Mouse (Mus musculus): ENCODE measurements around the gene Cd40. TPM values are rescaled to one million over a fixed set of nuclear protein-coding genes. Genes with fewer than 3 reads are reported as not detected.
A peak's percentile ranks its signal among the peaks of the same experiment; 100 is the strongest.

Cd40 gene
- total and polyA plus RNA-seq, 3 experiments, result 2.0 to 4.6 (median 2.2) TPM

DNA sequence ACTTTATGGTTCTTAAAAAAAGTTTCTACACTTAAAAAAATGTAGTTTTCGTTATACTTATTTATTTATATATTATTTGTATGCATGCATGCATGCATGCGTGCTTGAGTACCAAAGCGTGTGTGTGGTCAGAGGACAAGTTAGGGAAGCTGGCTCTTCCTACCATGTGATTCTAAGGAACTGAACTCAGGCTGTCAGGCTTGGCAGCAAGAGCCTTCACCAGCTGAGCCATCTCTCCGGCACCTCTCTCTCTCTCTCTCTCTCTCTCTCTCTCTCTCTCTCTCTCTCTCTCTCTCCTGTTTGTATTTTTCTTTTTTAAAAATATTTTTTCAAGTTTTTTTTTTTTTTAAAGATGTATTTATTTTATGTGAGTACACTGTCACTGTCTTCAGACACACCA is 4.5 kb downstream of the Cd40 start:
- Histone ChIP-seq H3K27ac (no peak overlapping the region), H3K79me2 (replicated peaks; ENCODE audit: control insufficient read depth, insufficient read depth, low read length) (no peaks in the 10 kb centered on the region), H3K27me3 (ENCODE audit: control insufficient read depth, insufficient read depth, low read length) (no peaks in the 10 kb centered on the region), H3K4me1 (ENCODE audit: control insufficient read depth, insufficient read depth, low read length) (peaks cover 4% of the 10 kb centered on the region), H3K9ac (ENCODE audit: low read depth, low read length) (no peak overlapping the region), H3K4me3 (no peak overlapping the region), H3K36me3 (ENCODE audit: control insufficient read depth, insufficient read depth, low read length) (no peaks in the 10 kb centered on the region)
- DNase-seq, result no peak
- 89% methylated on average over 4 of the region's 4 CpGs for WGBS
- no peak for TF ChIP-seq CTCF (IDR thresholded peaks at IDR 0.05)
- TF ChIP-seq POLR2A (IDR thresholded peaks at IDR 0.05; ENCODE audit: insufficient read depth, low read depth, low read length), result no peak
- no peak for TF ChIP-seq EP300 (IDR thresholded peaks at IDR 0.05; ENCODE audit: insufficient read depth, low read depth, low read length)
- intact Hi-C loops (cut with DNase I), result no loop called here

DNA sequence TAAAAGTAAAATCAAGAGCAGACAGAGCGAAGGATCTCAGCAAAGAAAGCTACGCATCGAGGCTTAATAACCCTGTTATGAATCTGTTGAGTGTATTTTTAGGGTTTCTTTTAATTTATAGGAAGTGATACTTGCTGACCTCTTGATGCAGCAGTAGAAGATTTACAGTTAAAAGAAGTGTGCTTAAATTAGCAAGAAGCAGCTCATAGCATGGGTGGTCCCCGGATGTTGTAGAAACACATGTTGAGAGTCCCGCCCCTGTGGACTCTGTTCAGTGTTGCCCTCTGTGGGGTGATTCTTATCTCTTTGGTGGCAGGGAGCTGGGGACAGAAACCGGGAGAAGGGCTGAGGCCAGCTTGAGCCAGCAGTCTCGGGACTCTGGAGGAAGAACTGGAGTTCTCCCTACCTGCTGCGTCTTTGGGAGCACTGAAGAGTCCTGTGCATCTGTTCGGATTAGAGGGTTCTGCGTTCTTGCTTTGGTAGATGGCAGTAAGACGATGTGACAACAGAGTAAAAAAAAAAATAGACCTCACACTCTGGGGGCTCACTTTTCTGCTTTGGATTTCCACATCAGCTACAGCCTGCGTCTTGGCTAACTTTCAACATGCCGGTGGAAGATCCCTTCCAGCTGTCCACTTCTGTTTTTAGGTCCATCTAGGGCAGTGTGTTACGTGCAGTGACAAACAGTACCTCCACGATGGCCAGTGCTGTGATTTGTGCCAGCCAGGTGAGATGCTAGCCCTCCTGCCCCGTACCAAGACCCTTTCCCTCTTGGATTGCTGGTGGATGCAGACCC is 6.4 kb downstream of the Cd40 start:
- Histone ChIP-seq H3K79me2 (replicated peaks; ENCODE audit: control insufficient read depth, insufficient read depth, low read length) (no peaks in the 10 kb centered on the region), H3K9ac (ENCODE audit: low read depth, low read length) (no peak overlapping the region), H3K36me3 (ENCODE audit: control insufficient read depth, insufficient read depth, low read length) (no peaks in the 10 kb centered on the region), H3K4me1 (ENCODE audit: control insufficient read depth, insufficient read depth, low read length) (0 out of 2 replicates have a peak, but pooled peaks cover 1% of the 10 kb centered on the region), H3K4me3 (no peak overlapping the region), H3K27me3 (ENCODE audit: control insufficient read depth, insufficient read depth, low read length) (no peaks in the 10 kb centered on the region), H3K27ac (no peak overlapping the region)
- TF ChIP-seq CTCF (IDR thresholded peaks at IDR 0.05) (no peak), EP300 (IDR thresholded peaks at IDR 0.05; ENCODE audit: insufficient read depth, low read depth, low read length) (no peak)
- 62% methylated on average over 16 of the region's 16 CpGs for WGBS
- peak in 1 of 2 experiments; percentile 24 for DNase-seq
- intact Hi-C loops (cut with DNase I), result no loop called here

DNA sequence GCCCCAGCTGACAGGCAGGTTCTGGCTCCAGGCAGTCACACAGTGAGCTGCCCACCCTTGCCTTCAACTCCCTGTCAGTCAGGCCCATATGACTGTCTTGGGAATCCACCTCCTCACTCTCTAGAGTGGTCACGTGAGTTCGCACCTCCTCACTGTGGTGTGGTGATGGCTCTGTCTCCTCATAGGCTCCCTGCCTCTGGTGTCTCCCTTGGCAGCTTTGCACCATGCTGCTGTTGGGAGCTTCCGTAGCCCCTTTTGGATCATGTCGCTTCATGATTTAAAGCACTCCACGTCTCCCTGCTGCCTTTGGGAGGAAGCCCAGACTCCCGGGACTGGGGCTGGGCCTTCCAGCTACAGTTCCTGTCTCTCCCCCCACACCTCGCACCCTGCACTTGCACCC is 9.1 kb downstream of the Cd40 start:
- no peaks in the 10 kb centered on the region for H3K36me3 ChIP-seq (ENCODE audit: control insufficient read depth, insufficient read depth, low read length)
- no peak overlapping the region for H3K27ac ChIP-seq
- intact Hi-C loops (cut with DNase I), result no loop called here
- peaks cover 4% of the 10 kb centered on the region for H3K27me3 ChIP-seq (ENCODE audit: control insufficient read depth, insufficient read depth, low read length)
- TF ChIP-seq CTCF (IDR thresholded peaks at IDR 0.05), result no peak
- TF ChIP-seq EP300 (IDR thresholded peaks at IDR 0.05; ENCODE audit: insufficient read depth, low read depth, low read length), result no peak
- TF ChIP-seq POLR2A (IDR thresholded peaks at IDR 0.05; ENCODE audit: insufficient read depth, low read depth, low read length), result no peak
- DNase-seq, result no peak
- no peaks in the 10 kb centered on the region for H3K4me1 ChIP-seq (ENCODE audit: control insufficient read depth, insufficient read depth, low read length)
- no peak overlapping the region for H3K9ac ChIP-seq (ENCODE audit: low read depth, low read length)
- H3K79me2 ChIP-seq (replicated peaks; ENCODE audit: control insufficient read depth, insufficient read depth, low read length), result no peaks in the 10 kb centered on the region
- 61% methylated on average over 7 of the region's 7 CpGs for WGBS
- H3K4me3 ChIP-seq, result no peak overlapping the region

DNA sequence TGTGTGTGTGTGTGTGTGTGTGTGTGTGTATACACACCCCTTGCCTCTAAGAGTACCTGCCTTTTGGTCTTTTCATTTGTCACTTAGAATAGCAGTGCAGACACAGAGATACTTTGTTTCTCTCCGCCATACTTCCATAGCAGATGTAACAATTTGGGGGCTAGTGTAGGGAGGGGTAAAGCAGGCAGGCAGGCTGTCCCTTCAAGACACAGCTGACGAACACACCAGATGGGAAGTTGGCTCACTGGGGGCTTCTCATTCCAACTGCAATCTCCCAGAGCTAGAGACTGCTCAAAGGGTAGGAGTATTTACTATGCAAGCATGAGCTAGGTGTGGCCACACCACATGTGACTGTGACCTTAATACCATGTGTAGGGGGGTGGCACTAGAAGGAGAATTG is 13.4 kb downstream of the Cd40 start:
- H3K36me3 ChIP-seq (ENCODE audit: control insufficient read depth, insufficient read depth, low read length), result no peaks in the 10 kb centered on the region
- intact Hi-C loops (cut with DNase I), result loop anchor here (2.0 kb wide), 1 partner anchor 106 kb away; no protein-coding TSS in a partner anchor
- WGBS, result 79% methylated on average over 2 of the region's 2 CpGs
- DNase-seq, result no peak
- no peaks in the 10 kb centered on the region for H3K79me2 ChIP-seq (replicated peaks; ENCODE audit: control insufficient read depth, insufficient read depth, low read length)
- H3K27ac ChIP-seq, result no peak overlapping the region
- H3K4me3 ChIP-seq, result no peak overlapping the region
- H3K9ac ChIP-seq (ENCODE audit: low read depth, low read length), result no peak overlapping the region
- no peaks in the 10 kb centered on the region for H3K4me1 ChIP-seq (ENCODE audit: control insufficient read depth, insufficient read depth, low read length)
- peaks cover 4% of the 10 kb centered on the region for H3K27me3 ChIP-seq (ENCODE audit: control insufficient read depth, insufficient read depth, low read length)
- no peak for TF ChIP-seq EP300 (IDR thresholded peaks at IDR 0.05; ENCODE audit: insufficient read depth, low read depth, low read length)
- TF ChIP-seq POLR2A (IDR thresholded peaks at IDR 0.05; ENCODE audit: insufficient read depth, low read depth, low read length), result no peak
- TF ChIP-seq CTCF (IDR thresholded peaks at IDR 0.05), result no peak

DNA sequence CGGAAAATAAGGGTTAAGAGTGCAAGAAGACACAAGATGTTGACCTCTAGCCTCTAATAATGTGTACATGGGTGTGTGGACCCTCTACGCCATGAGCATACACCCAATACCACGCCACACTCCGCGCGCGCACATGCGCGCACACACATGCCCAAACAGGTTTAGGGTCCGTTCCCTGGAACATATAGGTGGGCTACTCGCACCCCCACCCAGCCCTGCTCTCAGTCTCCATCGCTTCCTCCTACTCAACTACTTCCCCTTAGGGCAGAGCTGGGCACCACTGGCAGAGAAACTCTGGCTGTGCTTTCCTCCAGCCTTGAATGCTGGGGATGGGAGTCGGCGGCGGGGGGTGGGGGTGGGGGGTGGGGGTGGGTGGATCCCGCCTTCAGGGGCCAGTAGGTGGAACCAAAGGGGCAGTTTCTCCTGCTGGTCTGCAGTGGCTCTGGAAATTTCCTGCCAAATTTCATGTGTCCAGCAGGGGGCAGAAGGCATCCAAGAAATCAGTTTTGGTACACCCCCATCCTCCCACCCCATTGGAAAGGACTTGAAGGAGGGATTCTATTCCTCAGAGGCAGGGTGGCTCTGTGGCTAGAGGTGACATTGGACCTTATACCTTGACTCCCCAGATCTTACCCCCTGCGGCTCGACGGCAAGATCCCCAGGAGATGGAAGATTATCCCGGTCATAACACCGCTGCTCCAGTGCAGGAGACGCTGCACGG is 14.8 kb downstream of the Cd40 start:
- 26% methylated on average over 23 of the region's 23 CpGs for WGBS
- Histone ChIP-seq H3K4me3 (no peak overlapping the region), H3K79me2 (replicated peaks; ENCODE audit: control insufficient read depth, insufficient read depth, low read length) (no peaks in the 10 kb centered on the region), H3K27ac (no peak overlapping the region), H3K4me1 (ENCODE audit: control insufficient read depth, insufficient read depth, low read length) (no peaks in the 10 kb centered on the region; the same call in 1 of the 2 replicates), H3K36me3 (ENCODE audit: control insufficient read depth, insufficient read depth, low read length) (no peaks in the 10 kb centered on the region), H3K9ac (ENCODE audit: low read depth, low read length) (no peak overlapping the region), H3K27me3 (ENCODE audit: control insufficient read depth, insufficient read depth, low read length) (peaks cover 4% of the 10 kb centered on the region)
- TF ChIP-seq POLR2A (IDR thresholded peaks at IDR 0.05; ENCODE audit: insufficient read depth, low read depth, low read length), result no peak
- peak; percentile 71 for TF ChIP-seq CTCF (IDR thresholded peaks at IDR 0.05)
- DNase-seq, result peak; percentile 54 to 73
- intact Hi-C loops (cut with DNase I), result loop anchor here (5.0 kb wide), 1 partner anchor 417 kb away; no protein-coding TSS in a partner anchor

DNA sequence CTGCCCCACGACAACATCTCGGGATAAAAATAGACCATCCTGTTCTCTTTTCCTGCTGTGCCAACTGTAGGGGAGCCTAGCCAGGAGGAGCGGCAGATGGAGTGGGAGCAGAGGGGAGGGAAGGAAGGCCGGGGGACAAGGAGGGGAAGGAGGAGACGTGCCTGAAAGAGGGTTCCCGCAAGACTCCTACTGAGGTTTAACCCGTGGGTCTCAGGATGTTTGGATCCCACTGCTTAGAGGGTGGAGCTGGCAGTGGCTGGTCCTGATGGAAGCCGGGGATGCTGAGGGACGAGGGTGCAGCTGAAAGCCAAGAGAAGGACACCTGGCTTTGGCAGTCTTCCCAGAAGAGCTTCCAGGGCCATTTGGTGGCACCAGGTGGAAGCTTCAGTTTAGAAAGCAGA is 18.0 kb downstream of the Cd40 start:
- Histone ChIP-seq H3K4me3 (no peak overlapping the region), H3K4me1 (ENCODE audit: control insufficient read depth, insufficient read depth, low read length) (no peaks in the 10 kb centered on the region; the same call in 1 of the 2 replicates), H3K27me3 (ENCODE audit: control insufficient read depth, insufficient read depth, low read length) (peaks cover 2% of the 10 kb centered on the region), H3K9ac (ENCODE audit: low read depth, low read length) (no peak overlapping the region), H3K79me2 (replicated peaks; ENCODE audit: control insufficient read depth, insufficient read depth, low read length) (no peaks in the 10 kb centered on the region), H3K27ac (no peak overlapping the region), H3K36me3 (ENCODE audit: control insufficient read depth, insufficient read depth, low read length) (no peaks in the 10 kb centered on the region)
- intact Hi-C loops (cut with DNase I), result loop anchor here (5.0 kb wide), 1 partner anchor 414 kb away; no protein-coding TSS in a partner anchor
- DNase-seq, result no peak
- TF ChIP-seq POLR2A (IDR thresholded peaks at IDR 0.05; ENCODE audit: insufficient read depth, low read depth, low read length) (no peak), EP300 (IDR thresholded peaks at IDR 0.05; ENCODE audit: insufficient read depth, low read depth, low read length) (no peak), CTCF (IDR thresholded peaks at IDR 0.05) (no peak)
- 8% methylated on average over 9 of the region's 9 CpGs for WGBS

All from heart, adult 2 months (tissue).